Mouse (Mus musculus): Measurements from ENCODE around the gene Stk32b.

Gene Stk32b

DNA sequence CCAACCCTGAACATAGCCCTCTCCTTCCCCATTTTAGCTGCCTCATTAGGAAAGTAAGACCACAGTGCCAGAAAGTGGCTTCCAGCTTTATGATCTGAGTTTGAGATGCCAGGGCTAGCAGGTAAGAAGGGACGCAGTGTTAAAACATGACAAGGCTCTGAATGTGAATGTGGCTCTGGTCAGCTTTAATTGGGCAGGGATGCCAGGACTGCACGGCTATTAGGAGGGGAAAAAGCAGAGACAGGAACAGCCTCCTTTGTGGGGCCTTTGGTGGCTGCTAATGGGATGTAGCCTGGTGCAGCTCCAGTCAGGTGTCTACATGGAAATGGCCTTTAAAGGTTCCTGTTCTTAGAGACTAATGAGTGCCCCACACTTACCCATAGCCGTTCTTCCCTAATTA, 52.0 kb downstream of the Stk32b start:
- DNase-seq (ENCODE audit: low read depth, low spot score) = no peak

DNA sequence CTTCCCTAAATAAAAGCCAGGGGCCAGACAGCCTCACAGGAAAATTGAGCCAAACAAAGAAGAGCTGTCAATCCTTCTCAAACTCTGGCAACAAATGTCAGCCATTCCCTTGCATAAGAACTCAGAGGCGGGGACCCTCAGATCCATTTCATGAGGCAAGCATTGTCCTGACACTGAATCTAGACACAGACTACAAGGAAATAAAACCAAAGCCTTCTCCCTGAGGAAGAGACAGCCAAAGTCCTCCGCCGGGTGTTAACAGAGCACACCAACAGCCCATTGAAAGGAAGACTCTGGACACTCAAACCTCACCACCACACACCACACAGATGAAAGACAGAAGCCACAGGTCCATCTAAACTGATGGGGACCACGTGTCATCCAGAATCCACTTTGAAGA, 57.8 kb downstream of the Stk32b start:
- DNase-seq (ENCODE audit: low read depth, low spot score) = no peak

DNA sequence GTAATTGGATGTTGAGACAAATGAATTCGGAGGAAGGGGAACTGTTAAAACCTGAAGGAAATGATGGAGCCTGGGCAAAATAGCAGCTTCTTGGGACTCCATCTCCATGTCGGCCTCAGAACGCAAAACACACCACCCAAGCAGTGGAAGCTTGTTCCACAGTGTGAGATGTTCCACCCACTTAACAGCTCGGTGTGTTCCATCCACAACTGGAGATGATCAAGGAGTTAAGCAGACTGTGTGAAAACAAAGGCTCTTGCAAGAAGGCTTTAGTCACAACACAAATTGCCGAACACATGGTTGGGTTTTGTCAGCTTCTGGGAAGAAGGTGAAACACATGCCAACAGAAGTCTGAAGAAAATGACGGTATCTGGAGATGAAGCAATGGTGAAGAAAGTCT, 59.2 kb downstream of the Stk32b start:
- DNase-seq (ENCODE audit: low read depth, low spot score) = no peak

DNA sequence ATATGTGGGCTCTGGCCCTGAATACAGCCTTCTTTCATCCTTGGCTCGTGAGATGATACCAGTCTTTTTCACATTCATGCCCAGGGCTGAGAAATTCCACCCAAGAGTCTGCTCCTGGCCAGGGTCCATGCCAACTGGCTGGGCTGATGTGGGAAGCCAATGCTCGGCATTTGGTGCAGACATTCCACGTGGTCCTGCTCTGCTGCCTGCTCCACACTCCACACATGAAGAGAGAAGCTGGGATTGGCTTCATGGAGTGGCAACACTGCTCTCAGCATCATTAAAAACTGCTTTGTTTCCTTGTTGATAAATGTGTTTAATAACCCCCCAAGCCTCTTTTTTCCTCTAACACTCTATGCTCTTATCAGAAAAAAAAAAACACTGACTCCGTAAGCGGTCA, 61.8 kb downstream of the Stk32b start:
- DNase-seq (ENCODE audit: low read depth, low spot score) = no peak

DNA sequence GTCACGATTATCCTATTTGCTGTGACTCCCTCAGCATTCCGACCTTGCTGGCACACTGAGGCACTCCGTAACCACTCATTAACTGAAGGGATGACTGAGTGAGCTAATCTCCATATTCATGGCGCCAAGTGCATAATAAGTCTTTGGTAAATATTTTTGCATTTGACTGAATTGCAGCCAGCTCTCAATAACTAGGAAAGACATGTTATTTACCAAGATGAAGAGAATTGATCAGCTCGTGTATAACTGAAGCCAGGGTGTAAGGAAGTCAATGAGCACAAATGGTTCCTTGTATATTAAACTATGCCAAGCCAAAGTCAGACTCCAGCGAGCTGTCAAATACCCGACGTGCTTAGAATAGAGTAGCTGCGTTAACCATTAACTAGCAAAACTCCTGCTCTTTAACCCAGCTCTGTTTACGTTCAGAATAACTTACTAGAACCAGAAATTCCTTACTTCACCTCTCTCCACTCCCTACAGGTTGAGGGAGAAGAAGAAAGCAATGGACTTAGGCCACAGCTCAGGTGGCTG, 66.2 kb downstream of the Stk32b start:
- no peak for DNase-seq (ENCODE audit: low read depth, low spot score)

DNA sequence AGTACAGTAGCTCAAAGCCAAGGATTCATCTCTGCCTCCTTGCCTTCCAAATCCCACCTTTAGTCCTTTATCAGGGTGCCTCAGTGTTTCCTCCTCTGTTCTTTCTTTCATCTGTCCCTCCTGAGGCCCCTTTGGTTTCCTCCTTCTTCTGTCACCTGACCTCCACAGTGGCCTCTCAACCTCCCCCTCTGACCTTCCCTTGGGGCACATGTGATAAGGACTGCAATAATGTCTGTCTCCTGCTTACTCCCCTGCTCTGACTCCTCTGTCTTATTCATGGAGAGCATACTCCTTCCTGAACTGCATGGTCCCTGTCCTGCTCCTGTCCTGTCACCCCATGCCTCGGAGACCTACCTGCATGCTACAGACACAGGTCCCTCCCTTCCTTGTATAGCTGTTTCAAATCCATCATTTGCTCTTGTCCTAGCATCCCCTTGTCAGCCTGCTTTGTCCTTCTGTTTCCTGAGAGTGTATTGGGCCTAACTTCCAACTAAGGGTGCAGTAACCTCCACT, 66.8 kb downstream of the Stk32b start:
- no peak for DNase-seq (ENCODE audit: low read depth, low spot score)

DNA sequence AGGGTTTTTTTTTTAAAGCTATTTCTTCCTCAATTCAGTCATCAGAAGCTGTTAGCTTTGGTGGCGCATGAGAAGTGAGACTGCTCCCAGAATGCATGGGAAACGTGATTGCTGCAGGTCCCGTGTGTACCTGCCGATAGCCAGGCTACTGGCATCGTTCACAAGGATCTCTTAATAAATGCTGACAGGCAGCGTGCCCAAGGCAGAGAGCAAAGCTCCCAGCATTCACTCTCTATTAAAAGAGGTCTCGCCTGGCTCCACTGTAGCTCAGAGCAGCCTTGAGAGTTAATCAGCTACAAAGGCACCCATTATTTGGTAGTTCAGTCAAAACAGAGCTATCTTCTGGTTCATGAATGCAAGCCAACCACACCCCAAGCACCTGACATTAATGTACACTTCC, 72.9 kb downstream of the Stk32b start:
- DNase-seq (ENCODE audit: low read depth, low spot score) = no peak

DNA sequence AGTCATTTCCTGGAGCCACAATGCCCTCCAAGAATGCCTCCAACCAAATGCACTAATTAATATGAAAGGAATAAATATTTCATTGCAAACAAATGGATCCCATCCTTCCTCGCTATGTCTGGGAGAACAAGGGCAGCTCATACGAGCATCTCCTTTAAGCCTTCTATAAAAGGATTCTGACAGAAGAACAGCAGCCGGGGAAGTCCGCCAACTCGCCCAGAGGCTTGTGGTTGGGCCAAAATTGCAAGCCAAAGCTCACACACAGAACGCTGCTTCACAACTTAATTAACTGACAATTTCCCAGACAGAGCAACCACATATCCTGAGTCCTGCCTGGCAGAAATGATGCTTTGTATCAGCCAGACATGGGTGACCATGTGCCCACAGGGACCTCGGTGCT, 74.5 kb downstream of the Stk32b start:
- DNase-seq (ENCODE audit: low read depth, low spot score) = no peak

DNA sequence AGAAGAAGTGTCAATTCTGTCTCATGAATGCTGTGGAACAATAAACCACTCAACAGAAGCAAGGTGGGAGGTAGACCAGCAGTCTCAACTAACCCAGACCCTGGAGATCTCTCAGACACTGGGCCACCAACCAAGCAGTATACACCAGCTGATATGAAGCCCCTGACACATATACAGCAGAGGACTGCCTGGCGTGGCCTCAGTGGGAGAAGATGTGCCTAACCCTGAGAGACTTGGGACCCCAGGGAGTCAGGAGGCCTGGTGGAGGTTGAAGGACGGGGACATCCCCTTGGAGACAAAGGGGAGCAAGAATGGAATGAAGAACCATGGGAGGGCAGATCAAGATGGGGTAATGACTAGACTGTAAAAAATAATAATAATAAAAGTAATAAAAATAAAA, 82.2 kb downstream of the Stk32b start:
- DNase-seq (ENCODE audit: low read depth, low spot score) = no peak

DNA sequence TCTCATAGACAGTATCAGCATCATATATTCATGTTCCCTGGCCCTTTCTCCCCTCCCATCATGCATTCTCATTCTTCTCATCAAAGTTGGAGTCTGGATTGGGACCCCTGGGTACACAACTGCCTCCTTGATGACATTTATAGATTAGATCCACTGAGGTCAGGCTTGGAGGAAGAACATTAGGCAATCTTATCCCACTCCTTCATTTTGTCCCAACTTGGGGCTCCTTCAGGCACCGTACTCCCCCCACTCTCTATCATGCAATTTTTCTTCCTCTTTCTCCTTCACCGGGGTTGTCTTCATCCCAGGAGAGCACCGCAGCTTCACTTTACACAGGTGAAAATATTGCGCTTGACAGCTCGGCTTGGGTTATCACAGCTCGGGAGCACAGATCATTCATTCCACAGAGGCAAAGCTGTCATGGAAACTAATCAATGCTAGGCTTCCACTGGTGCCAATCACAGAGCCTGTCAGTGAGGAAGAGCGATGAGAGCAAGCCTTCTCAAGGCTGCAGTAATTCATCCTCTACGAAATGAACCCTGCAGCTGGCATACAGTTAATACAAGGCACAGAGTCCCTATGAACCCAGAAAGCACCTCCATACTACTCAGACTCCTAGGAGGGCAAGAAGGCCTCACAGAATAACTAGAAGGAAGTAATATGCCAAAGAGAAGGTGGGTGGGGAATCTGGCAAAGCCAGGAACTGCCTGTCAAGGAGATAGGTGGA, 89.4 kb downstream of the Stk32b start:
- DNase-seq (ENCODE audit: low read depth, low spot score) = no peak

DNA sequence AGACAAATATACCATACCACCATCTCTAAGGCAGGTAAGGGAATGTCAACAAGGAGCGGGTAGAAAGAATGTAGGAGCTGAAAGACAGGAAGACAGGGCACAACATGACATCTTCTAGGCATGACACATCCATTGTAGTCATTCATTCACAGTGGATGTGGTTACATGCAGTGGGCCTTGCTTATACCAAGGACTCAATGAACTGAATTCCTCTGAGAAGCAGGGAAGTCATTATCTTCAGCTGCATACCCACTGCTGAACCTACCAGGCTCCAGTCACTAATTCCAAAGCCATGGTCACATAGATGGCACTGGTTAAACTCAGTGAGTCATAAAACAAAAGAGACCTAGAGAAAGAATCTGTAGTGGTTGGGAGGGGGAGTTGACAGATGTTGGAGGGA, 105.1 kb downstream of the Stk32b start:
- DNase-seq (ENCODE audit: low read depth, low spot score) = no peak

DNA sequence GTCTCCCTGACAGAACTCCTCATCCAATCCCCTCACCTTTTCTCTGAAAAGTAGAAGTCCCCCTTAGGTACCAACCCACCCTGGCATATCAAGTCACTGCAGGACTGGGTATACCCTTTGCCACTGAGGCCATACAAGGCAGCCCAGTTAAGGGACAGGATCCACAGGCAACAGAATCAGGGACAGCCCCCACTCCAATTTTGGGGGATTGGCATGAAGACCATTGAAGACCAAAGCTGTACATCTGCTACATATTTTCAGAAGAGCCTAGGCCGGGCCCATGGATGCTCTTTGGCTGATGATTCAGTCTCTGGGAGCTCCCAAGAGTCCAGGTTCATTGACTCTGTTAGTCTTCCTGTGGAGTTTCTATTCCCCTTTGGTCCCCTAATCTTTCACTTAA, 117.4 kb downstream of the Stk32b start:
- no peak for DNase-seq (ENCODE audit: low read depth, low spot score)

DNA sequence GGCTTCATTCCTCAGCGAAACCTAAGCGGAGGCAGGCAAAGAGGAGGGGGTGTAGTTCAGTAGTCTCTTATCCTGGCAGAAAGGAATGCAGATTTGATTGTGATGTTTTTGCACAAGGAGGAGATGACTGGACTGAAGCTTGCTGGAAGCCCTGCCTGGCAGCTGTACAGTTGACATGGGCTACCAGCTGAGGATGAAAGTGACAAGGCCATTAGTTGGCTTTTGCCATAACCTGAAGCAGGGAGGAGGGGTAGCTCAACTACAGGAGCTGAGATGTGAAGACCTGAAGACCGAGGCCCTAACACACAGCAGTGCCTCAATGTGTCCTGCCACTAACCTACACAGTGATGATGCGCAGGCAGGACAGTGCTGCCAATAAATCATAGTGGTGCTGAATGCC, 118.7 kb downstream of the Stk32b start:
- no peak for DNase-seq (ENCODE audit: low read depth, low spot score)

DNA sequence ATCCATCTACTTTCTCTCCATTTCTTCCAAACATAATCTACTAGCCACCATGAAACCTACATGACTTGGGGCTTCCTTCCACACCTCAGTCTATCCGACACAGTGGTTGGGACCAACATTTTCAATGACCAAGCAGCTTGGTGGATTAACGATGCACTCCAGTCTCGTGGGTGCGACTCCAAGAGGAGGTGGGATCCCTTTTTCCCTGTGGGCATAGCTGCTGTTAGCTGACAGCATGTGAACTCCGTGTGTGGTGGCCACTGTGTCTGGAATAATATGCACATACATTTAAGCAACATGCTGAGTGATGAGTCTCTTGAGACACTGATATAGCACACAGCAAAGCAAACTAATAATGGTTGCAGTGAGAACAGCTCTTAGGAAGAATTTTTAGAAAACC, 124.6 kb downstream of the Stk32b start:
- DNase-seq (ENCODE audit: low read depth, low spot score) = no peak

DNA sequence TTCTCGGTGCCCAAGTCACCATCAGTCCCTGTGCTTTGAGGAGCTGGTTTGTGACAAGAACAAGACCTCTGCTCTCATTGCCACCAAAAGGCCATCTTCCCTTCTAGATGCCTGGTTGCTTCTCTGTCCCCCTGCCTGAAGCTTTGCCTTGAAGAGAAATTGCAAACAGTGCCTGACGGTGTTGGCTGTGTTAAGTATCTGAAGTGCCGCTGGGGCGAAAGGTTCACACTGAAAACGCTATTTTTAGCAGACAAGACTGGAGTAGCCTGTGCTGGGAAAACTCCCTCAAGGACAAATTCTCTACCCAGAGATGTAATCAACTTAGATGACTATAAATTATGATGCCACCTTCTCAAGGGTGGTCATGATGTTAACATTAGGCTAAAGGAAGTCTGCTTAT, 129.1 kb downstream of the Stk32b start:
- no peak for DNase-seq (ENCODE audit: low read depth, low spot score)

DNA sequence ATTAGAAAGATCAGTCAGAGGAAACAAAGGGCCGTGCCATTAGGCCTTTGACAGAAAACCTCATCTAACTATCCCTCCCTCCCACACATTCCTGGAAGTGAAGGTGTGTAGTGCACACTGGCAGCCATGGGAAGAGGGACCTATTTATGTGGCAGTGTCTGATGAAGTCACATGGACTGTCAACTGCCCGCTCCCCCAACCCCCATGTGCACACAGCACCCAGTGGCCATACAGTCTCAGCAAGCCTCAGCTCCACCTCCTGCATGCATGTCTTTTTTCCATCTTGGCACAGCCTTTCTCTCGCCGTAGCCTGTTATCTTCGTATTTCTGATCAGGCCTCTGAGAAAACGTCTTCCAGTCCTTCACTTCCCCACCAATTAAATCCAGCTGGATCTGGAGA, 130.9 kb downstream of the Stk32b start:
- peak; percentile 21 for DNase-seq (ENCODE audit: low read depth, low spot score)

DNA sequence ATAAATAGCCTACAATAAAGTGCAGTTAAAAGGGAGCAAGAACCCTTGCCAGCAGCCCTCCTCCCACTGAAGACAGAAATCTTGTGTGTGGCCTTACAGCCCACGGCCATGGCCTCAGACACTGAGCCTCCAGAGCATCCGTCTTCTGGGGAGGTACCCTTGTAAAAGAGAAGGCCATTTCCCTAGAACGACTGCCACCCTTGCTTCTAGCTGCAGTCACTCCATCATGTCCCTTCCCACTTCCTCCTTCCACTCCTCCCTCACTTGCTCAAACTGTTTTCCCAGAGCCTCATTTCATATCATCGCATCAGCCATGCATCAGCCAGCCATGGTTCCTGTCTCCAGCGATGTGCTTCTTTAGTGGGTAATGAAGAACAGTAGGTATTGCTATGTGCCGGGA, 141.5 kb downstream of the Stk32b start:
- DNase-seq (ENCODE audit: low read depth, low spot score) = no peak

DNA sequence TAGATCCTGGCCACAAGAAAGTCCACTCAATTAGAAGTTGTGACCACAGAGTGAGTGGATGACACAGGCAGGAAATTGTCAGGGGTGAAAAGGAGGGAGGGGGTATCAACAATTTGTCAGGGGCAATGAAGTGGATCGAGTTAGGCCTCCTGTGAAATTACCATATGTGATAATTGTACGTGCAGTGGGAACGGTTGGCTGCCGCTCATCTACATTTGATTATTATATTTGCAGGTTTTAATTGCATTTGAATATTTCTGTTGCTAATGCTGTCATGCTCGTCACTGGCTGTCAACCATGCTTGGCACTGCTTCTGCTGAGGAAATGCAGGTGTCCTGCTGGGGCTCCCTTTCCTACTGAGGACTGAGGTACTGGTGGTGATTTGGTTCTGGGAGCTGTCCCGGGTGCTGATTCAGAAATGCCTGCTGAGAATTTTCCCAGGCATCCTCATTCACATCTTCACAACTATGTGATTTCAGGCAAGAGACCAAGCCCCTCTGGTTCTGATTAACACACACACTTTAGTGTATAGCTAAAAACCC, 159.6 kb downstream of the Stk32b start:
- peak; percentile 35 for DNase-seq (ENCODE audit: low read depth, low spot score)

DNA sequence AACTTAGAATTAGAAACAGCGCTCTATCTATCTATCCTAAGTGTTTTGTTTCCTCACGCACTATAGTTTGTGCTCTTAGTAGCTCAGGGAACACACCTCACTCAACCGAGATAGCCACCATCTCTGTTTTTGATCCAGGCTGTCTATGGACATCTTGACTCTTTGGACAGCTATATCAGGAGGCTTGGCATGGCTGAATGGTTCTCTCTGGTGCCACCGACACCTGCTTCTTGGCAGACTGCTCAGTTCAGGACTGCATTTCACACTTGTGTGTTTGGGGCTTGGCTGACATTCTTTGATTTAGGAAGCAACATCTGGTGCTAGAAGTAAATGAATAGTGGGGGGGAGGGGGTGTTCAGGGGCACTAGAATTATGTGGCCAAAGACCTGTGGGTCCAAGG, 162.7 kb downstream of the Stk32b start:
- DNase-seq (ENCODE audit: low read depth, low spot score) = no peak

DNA sequence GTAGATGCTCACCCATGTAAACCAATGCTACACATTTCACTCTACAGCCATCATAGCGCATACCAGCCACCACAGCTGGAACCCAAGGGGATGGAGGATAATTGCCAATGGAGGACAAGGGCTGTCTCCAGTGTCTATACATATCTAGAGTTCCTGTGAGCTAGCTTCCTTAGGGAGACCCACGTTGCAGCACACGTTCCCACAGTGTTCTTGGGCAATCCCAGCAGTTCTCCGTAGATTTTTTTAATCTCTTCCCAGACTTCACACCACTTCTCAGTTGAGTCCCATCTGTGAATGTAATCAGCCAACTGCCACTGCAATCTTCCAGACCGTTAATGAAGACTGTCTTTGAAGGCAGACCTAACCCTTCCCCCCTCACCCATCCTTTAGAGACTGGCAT, 165.3 kb downstream of the Stk32b start:
- DNase-seq (ENCODE audit: low read depth, low spot score) = no peak

DNA sequence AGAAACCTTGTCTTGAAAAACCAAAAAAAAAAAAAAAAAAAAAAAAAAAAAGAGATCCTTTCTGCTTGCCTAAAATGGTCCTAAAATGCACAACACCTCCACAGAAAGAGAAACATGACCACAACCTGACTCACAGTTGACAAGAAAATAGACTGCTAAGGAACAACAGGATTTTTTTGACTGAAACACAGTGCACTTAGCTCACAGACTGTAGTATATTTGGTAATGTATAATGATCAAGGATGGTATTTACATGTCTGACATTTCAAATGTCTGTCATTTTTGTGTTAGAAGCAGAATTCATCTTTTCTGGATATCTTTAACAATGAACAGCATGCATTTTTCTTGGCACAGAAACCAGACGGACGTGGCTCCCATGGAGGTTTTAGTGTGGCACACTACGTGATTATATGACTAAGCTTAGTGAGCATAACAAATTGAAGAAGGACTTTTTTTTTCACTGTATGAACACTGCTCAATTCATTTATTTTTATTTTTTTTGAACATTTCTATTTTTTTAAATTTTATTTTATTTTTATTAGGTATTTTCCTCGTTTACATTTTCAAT, 181.2 kb downstream of the Stk32b start:
- no peak for DNase-seq (ENCODE audit: low read depth, low spot score)

DNA sequence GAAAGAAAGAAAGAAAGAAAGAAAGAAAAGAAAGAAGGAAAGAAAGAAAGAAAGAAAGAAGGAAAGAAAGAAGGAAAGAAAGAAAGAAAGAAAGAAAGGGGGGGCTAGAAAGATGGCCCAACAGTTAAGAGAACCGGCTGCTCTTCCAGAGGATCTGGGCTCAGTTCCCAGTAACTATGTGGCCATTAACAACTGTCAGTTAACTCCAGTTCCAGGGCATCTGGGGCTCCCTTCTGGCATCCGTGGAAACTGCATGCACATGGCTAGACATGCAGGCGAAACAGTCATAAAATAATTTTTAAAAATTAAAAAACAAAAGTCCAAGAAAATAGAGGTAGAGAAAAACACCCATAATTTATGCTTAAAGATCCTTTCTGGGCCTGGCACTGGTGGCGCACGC, 181.7 kb downstream of the Stk32b start:
- DNase-seq (ENCODE audit: low read depth, low spot score) = no peak

DNA sequence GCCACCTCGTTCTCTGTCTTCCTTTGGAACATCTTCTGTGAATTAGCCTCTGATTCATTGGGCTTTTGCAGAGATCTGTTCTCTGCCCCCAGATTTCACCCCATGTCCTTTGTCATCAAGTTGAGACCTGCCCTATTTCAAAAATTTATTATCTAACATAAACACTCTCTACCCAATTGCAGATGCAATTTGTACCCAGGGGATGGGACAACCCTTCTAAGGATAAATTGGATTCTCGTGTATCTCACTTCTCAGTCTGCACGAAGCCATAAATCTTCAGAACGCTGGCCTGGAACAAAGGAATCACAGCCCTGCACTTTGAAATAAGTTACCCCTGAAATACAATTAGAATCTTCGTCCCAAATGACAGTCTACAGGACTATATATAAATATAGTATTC, 191.6 kb downstream of the Stk32b start:
- no peak for DNase-seq (ENCODE audit: low read depth, low spot score)

Measured in ZHBTc4 (cell line).